Mouse (Mus musculus) forebrain, postnatal 0 days (tissue): ENCODE results near the gene Galnt18. TPM values are rescaled to one million over a fixed set of nuclear protein-coding genes. Genes with fewer than 3 reads are reported as not detected.

ENCODE experiments used
- ATAC-seq: fragments of 200-750 bp; cut with Nextera tagmentation; 2 replicates; pipeline ENCODE4 v1.8.0; 2017; ENCODE audit warnings: mild to moderate bottlenecking, moderate library complexity
- DNase-seq: peaks from one replicate; pipeline ENCODE4 v3.0.0-alpha.2; 2015
- H3K27ac ChIP-seq: fragments of 300-500 bp; sonication (generic); 2 replicates; pipeline ENCODE4 v1.5.1; 2014; ENCODE audit warnings: low read depth, mild to moderate bottlenecking, antibody characterized with exemption, low read length, moderate library complexity, mixed read lengths
- H3K27me3 ChIP-seq: fragments of 300-500 bp; sonication (generic); 2 replicates; pipeline ENCODE4 v1.6.1; 2014; ENCODE audit warnings: mild to moderate bottlenecking, low read length, mixed read lengths; ENCODE audit not compliant: insufficient read depth
- H3K36me3 ChIP-seq: fragments of 300-500 bp; sonication (generic); 2 replicates; pipeline ENCODE4 v1.6.1; 2014; ENCODE audit warnings: mild to moderate bottlenecking, moderate library complexity; ENCODE audit not compliant: insufficient read depth
- H3K4me1 ChIP-seq: fragments of 300-500 bp; sonication (generic); 2 replicates; pipeline ENCODE4 v1.6.1; 2014; ENCODE audit warnings: antibody characterized with exemption; ENCODE audit not compliant: insufficient read depth
- H3K4me2 ChIP-seq: fragments of 300-500 bp; sonication (generic); 2 replicates; pipeline ENCODE4 v1.6.1; 2014; ENCODE audit warnings: low read depth, mild to moderate bottlenecking, moderate library complexity
- H3K4me3 ChIP-seq: fragments of 300-500 bp; sonication (generic); 2 replicates; pipeline ENCODE4 v1.5.1; 2014; ENCODE audit warnings: low read depth, low read length, mixed read lengths
- H3K9ac ChIP-seq: fragments of 300-500 bp; sonication (generic); 2 replicates; pipeline ENCODE4 v1.6.1; 2014; ENCODE audit warnings: mild to moderate bottlenecking
- H3K9me3 ChIP-seq: fragments of 300-500 bp; sonication (generic); 2 replicates; pipeline ENCODE4 v1.6.1; 2016; ENCODE audit warnings: low read length
- CTCF ChIP-seq: sonication (generic); IDR thresholded peaks from 2 replicates; pipeline ENCODE4 v1.5.1; 2016; ENCODE audit warnings: antibody characterized with exemption, control low read depth, low read depth
- WGBS: fragments of 180-500 bp; shearing (Covaris S2); extraction: QIAGEN DNeasy Blood & Tissue Kit; methylation state at CpG from one replicate; pipeline ENCODE4 v1.1.7; 2014; 5-methylcytosine and 5-hydroxymethylcytosine counted together
- microRNA-seq, 2 experiments: library from miRNA; unstranded; fragments of <30 nt; microRNA quantifications; one replicate each; pipeline ENCODE4; 2016
- polyA plus RNA-seq: library from polyadenylated mRNA; unstranded; fragments of >200 nt; fragmentation: Nextera tagmentation; extraction: Ambion mirVana; gene quantifications from 2 replicates; pipeline ENCODE4 v1.2.1, GENCODE M21; 2015
- total RNA-seq: library from RNA; depleted of rRNA; stranded (reverse); fragments of >200 nt; gene quantifications from 2 replicates; pipeline ENCODE4 v1.2.3, GENCODE M21; 2014; rRNA removed

Galnt18 gene
- total and polyA plus RNA-seq, 2 experiments from 2014 or later, result 18.0 to 22.0 TPM

DNA sequence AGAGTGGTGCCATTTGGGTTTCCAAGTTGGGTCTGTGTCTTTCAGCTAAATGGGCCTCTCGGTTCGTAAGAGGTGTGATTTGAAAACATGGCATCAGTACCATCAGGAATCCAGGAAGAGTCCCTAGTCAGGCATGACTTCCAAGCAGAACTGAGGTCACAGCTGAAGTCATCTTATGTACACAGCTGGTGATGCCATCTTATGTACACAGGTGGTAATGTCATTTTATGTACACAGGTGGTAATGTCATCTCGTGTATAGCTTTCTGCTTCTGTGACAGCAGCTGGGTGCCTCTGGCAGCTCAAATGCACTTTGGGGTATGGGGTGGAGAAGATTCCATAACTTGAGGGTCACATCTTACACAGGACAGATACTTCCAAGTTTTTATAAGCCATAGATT lies 323.8 kb downstream of the Galnt18 start:
- WGBS, result 94% methylated on average over 3 of the region's 3 CpGs
- Histone ChIP-seq H3K9me3 (no peaks in the 10 kb centered on the region), H3K27me3 (no peaks in the 10 kb centered on the region), H3K36me3 (no peaks in the 10 kb centered on the region), H3K4me1 (no peaks in the 10 kb centered on the region), H3K4me2 (no peak overlapping the region), H3K9ac (no peak overlapping the region), H3K4me3 (no peak overlapping the region), H3K27ac (no peak overlapping the region)
- no peak for TF ChIP-seq CTCF
- no peak for DNase-seq
- ATAC-seq, result no peak

- TF ChIP-seq CTCF, result no peak
- H3K9ac ChIP-seq, result no peak overlapping the region
- H3K27ac ChIP-seq, result no peak overlapping the region
- H3K36me3 ChIP-seq, result no peaks in the 10 kb centered on the region
- WGBS, result 88% methylated on average over 4 of the region's 4 CpGs
- DNase-seq, result no peak
- no peak for ATAC-seq
- no peak overlapping the region for H3K4me2 ChIP-seq
- H3K4me1 ChIP-seq, result no peaks in the 10 kb centered on the region
- no peaks in the 10 kb centered on the region for H3K9me3 ChIP-seq
- no peak overlapping the region for H3K4me3 ChIP-seq
- H3K27me3 ChIP-seq, result no peaks in the 10 kb centered on the region
These were observed 324.2 kb downstream of the Galnt18 start for GRCm38 (mm10) chr7:111455541-111455940.

DNA sequence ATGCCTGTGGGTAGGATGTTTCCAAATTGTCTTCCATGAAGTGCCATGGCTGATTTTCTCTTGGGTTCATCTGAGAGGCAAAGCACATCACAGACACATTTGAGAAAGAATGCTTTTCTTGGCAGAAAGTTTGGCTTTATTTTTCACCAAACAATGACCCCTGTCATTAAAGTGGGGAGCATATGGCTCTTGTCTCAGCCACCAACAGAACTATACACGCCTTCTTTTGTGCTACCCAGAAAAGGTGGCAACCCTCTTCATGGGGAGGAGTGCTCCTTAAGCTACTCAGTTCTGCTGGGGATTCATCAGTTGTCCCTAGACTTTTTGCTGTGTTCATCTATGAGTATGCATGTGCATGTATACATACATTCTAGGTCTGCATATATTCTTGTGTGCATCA lies 327.8 kb downstream of the Galnt18 start:
- no peak overlapping the region for H3K4me2 ChIP-seq
- H3K9ac ChIP-seq, result no peak overlapping the region
- 32% methylated on average over 1 of the region's 1 CpGs for WGBS
- no peaks in the 10 kb centered on the region for H3K9me3 ChIP-seq
- ATAC-seq (no peak), DNase-seq (no peak)
- H3K4me3 ChIP-seq, result no peak overlapping the region
- no peak for TF ChIP-seq CTCF
- H3K36me3 ChIP-seq, result no peaks in the 10 kb centered on the region
- no peaks in the 10 kb centered on the region for H3K4me1 ChIP-seq
- no peak overlapping the region for H3K27ac ChIP-seq
- H3K27me3 ChIP-seq, result no peaks in the 10 kb centered on the region

- Histone ChIP-seq H3K4me3 (no peak overlapping the region), H3K4me2 (no peak overlapping the region), H3K4me1 (no peaks in the 10 kb centered on the region), H3K9ac (no peak overlapping the region), H3K27ac (no peak overlapping the region), H3K27me3 (no peaks in the 10 kb centered on the region), H3K36me3 (no peaks in the 10 kb centered on the region), H3K9me3 (no peaks in the 10 kb centered on the region)
- DNase-seq (no peak), ATAC-seq (no peak)
- TF ChIP-seq CTCF, result no peak
- WGBS, result 75% methylated on average over 6 of the region's 6 CpGs
These were observed 329.3 kb downstream of the Galnt18 start for GRCm38 (mm10) chr7:111450286-111451095.

- no peak for DNase-seq
- no peak overlapping the region for H3K9ac ChIP-seq
- H3K4me3 ChIP-seq, result no peak overlapping the region
- no peak for TF ChIP-seq CTCF
- H3K4me2 ChIP-seq, result no peak overlapping the region
- H3K9me3 ChIP-seq, result no peaks in the 10 kb centered on the region
- H3K27me3 ChIP-seq, result no peaks in the 10 kb centered on the region
- no peak overlapping the region for H3K27ac ChIP-seq
- no peak for ATAC-seq
- WGBS, result 17% methylated on average over 2 of the region's 2 CpGs
- no peaks in the 10 kb centered on the region for H3K36me3 ChIP-seq
- H3K4me1 ChIP-seq, result no peaks in the 10 kb centered on the region
These were observed 346.6 kb downstream of the Galnt18 start for GRCm38 (mm10) chr7:111433173-111433572.

DNA sequence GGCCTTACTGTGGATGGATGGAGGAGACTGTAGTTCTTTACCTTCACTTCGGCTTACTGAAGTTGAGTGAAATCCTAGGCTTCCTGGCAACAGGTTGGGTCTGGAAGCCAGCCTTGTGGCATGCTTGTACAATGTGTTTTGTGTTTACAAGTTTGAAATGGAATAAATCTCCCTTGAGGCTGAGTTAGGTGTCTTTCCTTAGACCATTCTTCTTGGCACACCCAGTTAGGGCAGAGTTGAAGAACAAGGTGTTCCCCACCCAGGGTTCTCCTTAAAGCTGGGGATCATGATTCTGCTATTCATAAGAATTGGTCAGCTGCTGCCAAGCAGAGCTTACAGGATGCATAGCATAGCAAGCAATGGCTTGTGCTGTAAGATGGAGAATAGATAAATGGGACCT lies 352.4 kb downstream of the Galnt18 start:
- Histone ChIP-seq H3K4me3 (no peak overlapping the region), H3K4me1 (no peaks in the 10 kb centered on the region), H3K36me3 (no peaks in the 10 kb centered on the region), H3K27me3 (no peaks in the 10 kb centered on the region), H3K27ac (no peak overlapping the region), H3K9me3 (no peaks in the 10 kb centered on the region), H3K4me2 (no peak overlapping the region), H3K9ac (no peak overlapping the region)
- no peak for DNase-seq
- ATAC-seq, result no peak
- no peak for TF ChIP-seq CTCF
- WGBS, result 88% methylated on average over 1 of the region's 1 CpGs

Small RNAs within 50 kb of the gene (microRNA-seq; reads per million reads assigned to microRNA genes)
- 0 reads per million in 2 experiments for gene Gm25787

Other genes with a start within 250 kb of the Galnt18 start
- 102 and 121 TPM in 2 replicates for gene Usp47, start 243.5 kb upstream of the Galnt18 start, total RNA-seq
- gene Usp47, start 243.5 kb upstream of the Galnt18 start, polyA plus RNA-seq, result 44.0 and 52.0 TPM in 2 replicates